Mouse (Mus musculus) heart, adult 18-20 months (tissue): ENCODE results near the gene Hoxa10. TPM values are rescaled to one million over a fixed set of nuclear protein-coding genes. Genes with fewer than 3 reads are reported as not detected.

Source experiments
- DNase-seq, 2 experiments: peaks; one replicate each; pipeline ENCODE4 v3.0.0; 2021 to 2022; ENCODE audit warnings: mixed read lengths in 1 of 2
- total RNA-seq, 2 experiments: library from RNA; stranded (reverse); gene quantifications; 2 replicates each; pipeline ENCODE4 v1.2.3; 2021

The Hoxa10 gene
- total RNA-seq, 2 experiments from 2014 or later = not detected

DNA sequence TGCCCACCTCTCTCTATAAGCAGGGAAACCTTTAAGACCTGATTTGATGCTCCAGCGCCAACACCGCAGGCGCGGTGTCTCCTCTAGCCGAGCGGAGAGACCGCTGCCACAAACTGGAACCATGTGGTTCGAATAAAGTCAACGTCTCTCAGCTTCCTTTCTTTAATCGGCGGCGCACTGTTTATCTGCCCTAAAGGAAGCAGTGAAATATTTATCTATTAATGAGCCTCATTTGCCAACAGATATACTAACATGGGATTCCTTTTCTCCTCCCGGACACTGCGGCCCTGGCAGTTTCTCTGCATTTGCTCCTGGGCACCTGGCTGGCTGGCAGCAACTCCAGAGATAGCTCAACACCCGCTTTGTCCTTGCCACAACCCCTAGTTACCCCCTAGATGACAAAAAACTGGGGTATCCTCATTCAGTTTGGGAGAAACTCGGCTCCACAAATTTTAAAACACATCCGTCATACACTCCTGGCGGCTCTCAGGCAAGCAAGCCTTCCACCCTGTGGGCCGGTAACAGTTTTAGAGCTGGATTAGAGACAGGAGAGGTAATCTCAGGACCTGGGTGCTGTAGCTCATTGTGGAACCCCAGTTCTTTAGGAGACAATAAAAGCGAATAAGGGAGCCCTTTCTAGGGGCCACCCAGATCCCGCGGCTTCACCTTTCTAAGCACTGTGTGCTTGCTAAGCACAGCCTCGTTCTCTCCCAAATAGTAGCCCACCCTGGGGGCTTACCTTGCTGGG, 22.6 kb downstream of the Hoxa10 start:
- peak in 1 of 2 experiments; percentile 23 for DNase-seq

DNA sequence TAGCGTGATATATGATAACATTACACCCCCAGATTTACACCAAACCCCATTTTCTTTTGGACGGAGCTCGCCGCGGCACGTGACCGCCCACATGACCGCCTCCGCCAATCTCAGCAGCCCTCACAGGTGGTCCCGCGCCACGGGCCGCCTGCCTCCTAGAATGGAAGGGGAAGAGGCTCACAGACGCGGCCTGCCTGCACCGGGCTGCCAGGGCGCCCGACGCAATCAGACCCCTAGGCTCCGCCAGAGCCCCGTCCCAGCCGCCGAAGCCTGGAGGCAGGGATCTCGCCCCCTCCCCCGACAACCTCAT, 23.2 kb downstream of the Hoxa10 start:
- peak in 1 of 2 experiments; percentile 38 for DNase-seq

- peak in 1 of 2 experiments; percentile 45 for DNase-seq
These were observed 23.8 kb downstream of the Hoxa10 start for GRCm38 (mm10) chr6:52216691-52217458.

- DNase-seq = no peak
These were observed 24.7 kb downstream of the Hoxa10 start for GRCm38 (mm10) chr6:52215771-52216535.

DNA sequence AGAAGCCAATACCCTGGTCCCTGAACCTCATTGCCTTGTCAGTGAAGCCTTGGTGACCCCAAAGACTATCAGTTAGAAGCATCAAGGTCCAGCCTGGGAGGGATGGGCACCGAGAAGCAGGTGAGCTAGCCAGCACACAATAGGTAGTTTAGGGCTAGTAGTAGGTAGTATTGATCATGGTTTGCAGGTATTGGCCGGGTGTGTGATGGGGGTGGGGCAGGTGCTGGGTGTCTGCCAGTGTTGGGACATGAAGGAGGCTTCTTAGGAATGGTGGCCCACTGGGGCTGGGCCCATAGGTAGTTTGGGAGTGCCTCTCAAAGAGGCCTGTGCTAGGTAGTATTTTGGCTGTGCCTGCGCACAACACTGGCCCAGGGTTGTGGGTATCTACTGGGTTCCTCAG, 25.6 kb downstream of the Hoxa10 start:
- DNase-seq = no peak

- no peak for DNase-seq
These were observed 26.4 kb downstream of the Hoxa10 start for GRCm38 (mm10) chr6:52214271-52214670.

GRCm38 (mm10) chr6:52213119-52213986, 27.3 kb downstream of the Hoxa10 start, which contains the start of the genes Hoxa3 and Gm28308:
Hoxa3 (minus strand) TSS chr6:52213336.
Gm28308 (minus strand) TSS chr6:52213339.
- DNase-seq = no peak

DNA sequence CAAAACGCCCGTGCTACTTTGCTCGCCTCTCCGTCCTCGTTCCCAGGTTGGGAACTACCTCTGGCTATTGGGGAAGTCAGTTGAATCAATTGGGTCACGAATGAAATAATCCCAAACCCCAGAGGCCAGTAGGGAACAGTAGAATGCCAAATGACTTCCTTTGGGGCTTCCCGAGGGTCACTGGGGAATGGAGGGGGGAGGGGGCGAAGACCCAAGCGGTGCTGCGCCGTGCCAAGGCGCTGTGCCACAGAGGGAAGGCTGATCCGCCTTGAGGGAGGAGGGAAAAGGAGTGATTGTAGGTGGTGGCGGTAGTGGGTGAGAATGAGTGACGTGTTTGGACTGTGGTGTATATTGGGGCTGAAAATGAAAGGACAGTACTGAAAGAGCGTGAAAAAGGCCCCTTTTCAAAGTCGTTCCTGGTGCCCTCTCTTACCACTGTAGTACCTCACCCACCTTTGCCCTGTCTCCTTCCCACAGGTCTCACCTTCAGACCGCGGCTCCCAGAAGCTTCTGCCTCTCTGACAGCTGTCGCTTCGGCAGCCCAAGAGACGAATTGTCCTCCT, 28.0 kb downstream of the Hoxa10 start:
- peak in 1 of 2 experiments; percentile 57 for DNase-seq

GRCm38 (mm10) chr6:52211961-52212360, 28.7 kb downstream of the Hoxa10 start:
- no peak for DNase-seq

DNA sequence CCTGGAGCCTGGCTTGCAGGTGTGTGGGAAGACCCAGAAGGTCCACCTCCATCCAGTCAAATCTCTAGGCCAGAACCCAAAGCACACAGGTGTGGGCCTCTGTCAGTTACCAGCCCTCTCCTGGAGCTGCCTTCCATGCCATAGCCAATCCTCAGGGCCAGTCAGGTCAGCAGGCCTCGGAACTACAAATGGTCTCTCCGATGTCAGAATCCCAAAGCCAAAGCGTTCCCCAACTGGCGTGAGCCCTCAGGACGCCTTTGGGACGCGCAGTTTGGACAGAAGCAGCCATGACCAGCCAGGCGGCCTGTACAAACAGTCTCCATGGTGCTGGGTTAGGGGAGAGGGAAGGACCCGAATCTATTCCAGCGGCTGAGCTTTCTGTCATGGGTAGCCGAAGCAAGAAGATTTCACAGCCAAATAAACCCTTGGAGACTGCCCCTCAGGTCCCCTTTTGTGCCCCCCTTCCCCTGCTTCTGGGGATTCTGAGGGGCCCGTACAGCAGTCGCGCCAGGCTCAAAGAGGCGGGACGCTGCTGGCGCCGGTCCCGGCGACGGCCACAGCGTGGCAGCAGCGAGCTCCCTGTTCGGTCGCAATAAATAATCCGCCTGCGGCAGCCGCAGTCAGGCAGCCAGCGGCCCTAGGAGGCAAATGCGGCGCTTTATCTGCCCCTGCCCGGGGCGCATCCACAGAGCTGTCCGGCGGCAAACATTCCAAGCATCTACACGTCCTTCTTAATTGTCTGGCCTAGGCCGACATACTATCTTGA, 29.3 kb downstream of the Hoxa10 start:
- peak; percentile 70 to 80 for DNase-seq

DNA sequence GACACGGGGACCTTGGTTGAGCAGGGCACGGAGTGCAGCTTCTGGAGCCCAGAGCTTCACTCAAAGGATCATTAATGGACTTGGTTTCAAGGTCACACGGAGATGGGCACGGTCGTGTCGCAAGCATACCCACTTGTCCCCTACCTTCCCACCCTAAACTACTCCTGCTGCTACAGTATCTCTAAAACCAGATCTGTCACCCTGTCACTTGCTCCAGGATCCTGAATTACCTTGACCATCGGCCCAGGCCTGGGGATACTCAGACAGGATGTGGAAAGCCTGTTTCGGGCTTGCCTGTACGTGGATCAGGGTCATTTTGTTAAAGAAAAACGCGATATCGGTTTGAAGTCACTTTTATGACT, 31.0 kb downstream of the Hoxa10 start:
- DNase-seq = no peak

DNA sequence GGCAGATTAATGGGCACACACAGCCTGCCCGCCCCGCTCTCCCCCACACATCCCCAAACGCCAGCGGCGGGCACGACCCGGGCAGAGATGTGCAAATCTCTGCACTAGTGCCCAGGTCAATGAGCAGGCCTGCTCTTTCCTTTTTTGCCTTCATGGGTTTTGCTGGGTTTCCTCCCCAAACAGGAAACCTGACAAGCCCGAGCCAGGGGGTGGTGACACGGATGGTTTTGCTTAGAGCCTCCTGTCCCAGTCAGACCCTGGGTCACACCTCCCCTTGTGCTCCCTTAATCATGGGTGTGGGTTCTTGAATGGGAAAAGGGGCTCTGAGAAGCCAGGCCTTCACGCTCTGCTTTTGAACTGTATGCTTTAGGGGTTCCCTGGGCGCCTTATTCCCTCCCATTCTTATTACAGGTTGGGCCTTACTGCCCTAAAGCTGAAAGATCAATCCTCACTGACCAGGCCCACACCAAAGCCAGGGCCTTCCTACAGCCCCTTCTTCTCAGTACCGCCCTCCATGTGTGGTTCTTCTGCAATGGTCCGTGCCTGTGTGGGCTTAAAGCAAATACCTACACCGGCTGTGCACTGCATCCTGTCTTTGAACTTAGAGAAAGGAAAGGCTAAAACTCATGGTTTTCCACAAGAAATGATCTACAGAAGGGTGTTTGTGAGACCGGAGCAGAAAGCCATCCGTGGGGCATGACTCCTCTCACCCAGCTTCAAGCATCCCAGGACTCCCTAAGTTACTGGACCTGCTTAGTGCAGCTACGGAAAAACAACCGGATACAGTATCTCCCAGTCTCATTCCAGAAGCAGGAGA, 31.6 kb downstream of the Hoxa10 start:
- DNase-seq = no peak

- DNase-seq = no peak
These were observed 32.4 kb downstream of the Hoxa10 start, which contains the start of gene Hoxa6 for GRCm38 (mm10) chr6:52208072-52208867. Hoxa6 (minus strand) TSS chr6:52208722.

DNA sequence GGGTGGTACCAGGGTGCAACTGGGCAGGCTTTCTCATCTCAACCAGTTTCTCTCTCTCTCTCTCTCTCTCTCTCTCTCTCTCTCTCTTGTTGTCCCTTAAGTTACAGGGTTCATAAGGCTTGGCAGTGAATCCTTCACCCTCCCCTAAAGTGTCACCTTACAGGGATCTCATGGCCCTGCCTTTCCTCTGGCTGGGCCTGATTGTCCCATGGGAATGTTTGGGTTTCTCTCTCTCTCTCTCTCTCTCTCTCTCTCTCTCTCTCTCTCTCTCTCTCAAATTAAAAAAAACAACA, 33.0 kb downstream of the Hoxa10 start:
- DNase-seq = no peak

DNA sequence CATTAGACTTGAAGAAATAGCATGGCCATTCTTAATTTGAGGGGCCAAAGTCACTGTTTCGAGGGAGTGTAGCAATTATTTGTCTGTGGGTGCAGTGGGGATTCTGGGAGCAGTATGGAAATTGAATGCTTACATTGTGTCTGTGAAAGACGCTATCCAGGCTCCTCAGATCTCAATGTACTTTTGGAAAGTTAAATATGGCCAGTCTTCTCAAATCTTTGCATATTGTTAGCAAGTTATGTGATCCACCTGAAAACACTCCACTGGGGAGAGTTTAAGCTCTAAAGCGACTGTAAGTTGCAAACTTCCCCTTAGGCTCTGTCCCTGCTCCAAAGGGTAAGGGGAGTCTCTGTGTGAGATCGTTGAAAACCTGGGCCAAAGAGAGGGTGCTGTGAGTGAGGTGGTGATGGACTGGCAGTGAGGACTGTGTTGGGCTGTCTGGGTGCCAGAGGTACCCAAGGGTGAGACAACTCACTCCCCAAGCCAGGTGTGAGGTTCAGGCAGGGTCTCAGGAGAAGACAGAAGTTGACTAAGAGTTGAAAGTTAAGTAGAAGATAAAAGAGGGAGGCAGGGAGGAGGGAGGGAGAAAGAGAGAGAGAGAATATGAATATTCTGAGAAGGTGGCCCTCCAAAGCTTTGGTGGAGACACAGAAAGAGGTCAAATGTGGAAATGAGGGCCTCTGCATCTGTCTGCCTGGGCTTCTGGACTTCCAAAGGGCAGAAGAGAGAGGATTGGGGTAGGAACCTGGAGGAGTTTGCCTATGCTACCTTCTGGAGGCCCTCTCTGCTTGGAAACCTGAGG, 33.6 kb downstream of the Hoxa10 start:
- no peak for DNase-seq

DNA sequence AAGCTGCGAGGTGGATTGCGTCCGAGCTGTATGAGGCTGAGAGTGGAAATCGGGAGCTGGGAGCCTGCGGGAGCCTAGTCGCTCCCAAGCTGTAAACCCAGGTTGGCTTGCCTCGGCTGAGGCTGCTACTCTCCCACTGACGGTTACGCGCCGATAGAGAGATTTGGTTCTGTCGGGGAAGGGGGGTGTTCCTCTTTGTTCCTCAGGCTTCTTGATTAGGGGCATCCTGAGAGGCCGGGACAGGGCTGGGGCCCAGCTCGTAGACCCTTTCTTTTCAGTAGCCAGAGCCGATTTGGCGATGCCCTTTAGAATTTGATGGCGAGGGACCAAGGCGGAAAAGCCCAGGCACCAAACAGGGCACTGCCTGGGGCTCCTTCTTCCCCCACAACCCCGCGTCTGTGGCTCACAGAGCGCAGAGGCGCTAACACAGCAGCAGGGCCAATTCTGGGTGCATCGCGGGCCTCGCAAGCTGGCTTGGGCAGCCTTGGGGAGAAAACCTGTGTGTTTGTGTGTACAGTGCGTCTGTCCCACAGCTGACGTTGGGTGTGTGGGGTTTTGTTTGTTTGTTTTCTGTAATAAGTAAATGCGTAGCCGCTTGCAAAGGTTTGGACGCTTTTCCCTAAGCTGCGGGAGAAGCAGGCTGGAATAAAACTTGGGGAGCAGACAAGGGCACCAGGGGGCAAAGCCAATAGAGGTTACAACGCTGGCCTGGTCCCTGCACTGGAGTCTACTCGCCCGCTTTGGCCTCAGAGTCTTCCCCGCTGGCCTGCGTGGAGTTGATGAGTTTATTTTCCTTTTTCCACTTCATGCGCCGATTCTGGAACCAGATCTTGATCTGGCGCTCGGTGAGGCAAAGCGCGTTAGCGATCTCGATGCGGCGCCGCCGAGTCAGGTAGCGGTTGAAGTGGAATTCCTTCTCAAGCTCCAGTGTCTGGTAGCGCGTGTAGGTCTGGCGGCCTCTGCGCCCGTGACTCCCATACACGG, 34.7 kb downstream of the Hoxa10 start:
- DNase-seq = no peak

DNA sequence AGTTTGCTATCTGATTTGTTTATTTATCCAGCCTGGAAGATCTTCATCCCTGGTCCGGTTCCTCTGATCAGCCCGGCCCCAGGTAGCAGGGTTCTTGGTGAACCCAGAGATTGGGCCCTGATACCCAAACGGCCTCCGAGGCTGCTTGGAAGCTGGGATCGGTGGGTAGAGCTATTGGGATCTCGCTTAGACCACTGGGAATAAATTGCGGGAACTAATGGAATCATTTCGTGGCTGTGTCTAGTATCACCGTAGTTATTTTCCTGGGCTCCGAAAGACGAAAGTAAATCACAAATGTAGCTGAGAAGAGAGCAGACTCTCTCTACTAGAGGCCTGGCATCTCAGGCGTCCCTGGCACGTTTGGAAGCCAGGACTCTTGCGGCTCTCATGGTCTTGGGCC, 35.4 kb downstream of the Hoxa10 start:
- DNase-seq = no peak
